Mouse (Mus musculus) frontal cortex, postnatal 36 days (tissue): ENCODE results near the gene Armc9.
A peak's percentile ranks its signal among the peaks of the same experiment; 100 is the strongest.

Source experiments
- DNase-seq, 2 experiments: peaks; one replicate each; pipeline ENCODE4 v3.0.0; 2022; ENCODE audit warnings: low spot score in 2 of 2

The Armc9 gene

GRCm38 (mm10) chr1:86154133-86154823 is at the start of gene Armc9:
Gene Armc9, plus strand, starts transcription at chr1:86154780.
- DNase-seq, result peak; percentile 97

GRCm38 (mm10) chr1:86105054-86105453 is 49.5 kb upstream of the Armc9 start:
- no peak for DNase-seq

- DNase-seq, result peak; percentile 14 to 50
Observed at GRCm38 (mm10) chr1:86111779-86112178, 42.8 kb upstream of the Armc9 start, which contains the start of gene Htr2b. Gene Htr2b, minus strand, starts transcription at chr1:86111970.

GRCm38 (mm10) chr1:86114141-86114540 is 40.4 kb upstream of the Armc9 start:
- DNase-seq, result no peak

- no peak for DNase-seq
Observed at GRCm38 (mm10) chr1:86119549-86119948, 35.0 kb upstream of the Armc9 start.

GRCm38 (mm10) chr1:86126036-86126435 is 28.5 kb upstream of the Armc9 start:
- DNase-seq, result no peak

GRCm38 (mm10) chr1:86133337-86133736 is 21.2 kb upstream of the Armc9 start, which contains the start of gene Gm21972:
Gene Gm21972, plus strand, starts transcription at chr1:86133637.
- no peak for DNase-seq

GRCm38 (mm10) chr1:86135315-86135714 is 19.3 kb upstream of the Armc9 start:
- no peak for DNase-seq

- no peak for DNase-seq
Observed at GRCm38 (mm10) chr1:86141081-86141480, 13.5 kb upstream of the Armc9 start.

GRCm38 (mm10) chr1:86143165-86143564 is 11.4 kb upstream of the Armc9 start:
- no peak for DNase-seq

GRCm38 (mm10) chr1:86144001-86144944 is 10.3 kb upstream of the Armc9 start:
- DNase-seq, result no peak

GRCm38 (mm10) chr1:86146293-86146692 is 8.3 kb upstream of the Armc9 start:
- DNase-seq, result no peak

GRCm38 (mm10) chr1:86147557-86147956 is 7.0 kb upstream of the Armc9 start:
- no peak for DNase-seq

- no peak for DNase-seq
Observed at GRCm38 (mm10) chr1:86148161-86148560, 6.4 kb upstream of the Armc9 start.

GRCm38 (mm10) chr1:86150929-86151328 is 3.7 kb upstream of the Armc9 start:
- no peak for DNase-seq

GRCm38 (mm10) chr1:86151376-86151775 is 3.2 kb upstream of the Armc9 start:
- DNase-seq, result no peak

GRCm38 (mm10) chr1:86152618-86153017 is 2.0 kb upstream of the Armc9 start:
- DNase-seq, result no peak

GRCm38 (mm10) chr1:86154824-86155164 is 214 bp downstream of the Armc9 start:
- no peak for DNase-seq

- DNase-seq, result no peak
Observed at GRCm38 (mm10) chr1:86156075-86156474, 1.5 kb downstream of the Armc9 start.

GRCm38 (mm10) chr1:86156595-86156994 is 2.0 kb downstream of the Armc9 start:
- no peak for DNase-seq

- DNase-seq, result no peak
Observed at GRCm38 (mm10) chr1:86160059-86160458, 5.5 kb downstream of the Armc9 start.

GRCm38 (mm10) chr1:86160479-86160878 is 5.9 kb downstream of the Armc9 start:
- no peak for DNase-seq

- no peak for DNase-seq
Observed at GRCm38 (mm10) chr1:86161061-86161460, 6.5 kb downstream of the Armc9 start.
